Mouse (Mus musculus) erythroblast, embryonic 14.5 days (primary cell): ENCODE measurements around the gene Rora.

Experiments used
- GATA1 ChIP-seq: IDR thresholded peaks from 2 replicates; pipeline ENCODE4 v1.6.1; 2012; ENCODE audit warnings: low read length, inconsistent platforms, mixed read lengths
- TAL1 ChIP-seq: IDR thresholded peaks from 3 replicates; pipeline ENCODE4 v1.6.1; 2012; ENCODE audit warnings: low read length, inconsistent platforms, mixed read lengths

DNA sequence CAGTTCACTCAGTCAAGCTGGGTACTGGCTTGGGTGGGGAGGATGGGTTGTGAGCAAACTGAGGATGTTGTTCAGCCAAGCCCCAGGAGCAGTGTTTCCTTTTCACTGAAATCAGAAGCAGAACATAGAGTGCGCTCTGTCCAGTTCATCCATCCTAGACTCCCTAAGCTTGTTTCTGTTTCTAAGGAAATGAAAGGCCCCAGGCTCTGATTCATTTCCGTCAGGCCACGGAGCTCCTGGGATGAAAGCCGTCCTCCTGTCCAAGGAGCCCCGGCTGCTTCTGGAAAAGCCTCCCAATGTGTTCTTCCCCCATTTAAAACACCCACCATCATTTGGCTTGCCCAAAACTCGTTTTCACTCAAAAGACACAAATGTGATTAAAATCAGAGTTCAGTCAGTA is 589.0 kb downstream of the Rora start:
- TF ChIP-seq GATA1, result no peak
- TF ChIP-seq TAL1, result no peak
